Mouse (Mus musculus) cerebellum, postnatal 10 days (tissue): ENCODE measurements around the gene Cdca8.
"Not testable (repeated sequence)": the region's sequence is repeated elsewhere in the genome, so short reads cannot be mapped to it uniquely, and the experiment has no call there.

Experiments used
- DNase-seq, 2 experiments: peaks; one replicate each; pipeline ENCODE4 v3.0.0; 2021; ENCODE audit warnings: mixed read lengths in 2 of 2

Gene Cdca8

DNA sequence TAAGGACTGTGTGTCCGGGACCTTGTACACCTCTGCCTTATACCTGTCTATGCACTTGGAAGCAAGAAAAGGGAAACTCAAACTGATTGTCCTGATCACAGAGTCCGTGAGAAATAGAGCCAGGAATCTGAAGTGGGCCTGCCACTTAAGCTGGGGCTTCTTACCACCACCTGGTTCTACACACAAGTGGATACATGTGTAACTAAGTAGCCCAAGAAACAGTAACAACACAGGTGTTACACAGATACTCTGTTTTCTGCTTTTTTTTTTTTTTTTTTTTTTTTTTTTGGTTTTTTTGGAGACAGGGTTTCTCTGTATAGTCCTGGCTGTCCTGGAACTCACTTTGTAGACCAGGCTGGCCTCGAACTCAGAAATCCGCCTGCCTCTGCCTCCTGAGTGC is at the start of gene Cdca8:
Cdca8 (minus strand) TSS at position 101 of the 400 bp plus-strand sequence.
- DNase-seq, result not testable (repeated sequence)

- DNase-seq, result no peak
Measured at GRCm38 (mm10) chr4:124988382-124988781, 49.3 kb upstream of the Cdca8 start.

DNA sequence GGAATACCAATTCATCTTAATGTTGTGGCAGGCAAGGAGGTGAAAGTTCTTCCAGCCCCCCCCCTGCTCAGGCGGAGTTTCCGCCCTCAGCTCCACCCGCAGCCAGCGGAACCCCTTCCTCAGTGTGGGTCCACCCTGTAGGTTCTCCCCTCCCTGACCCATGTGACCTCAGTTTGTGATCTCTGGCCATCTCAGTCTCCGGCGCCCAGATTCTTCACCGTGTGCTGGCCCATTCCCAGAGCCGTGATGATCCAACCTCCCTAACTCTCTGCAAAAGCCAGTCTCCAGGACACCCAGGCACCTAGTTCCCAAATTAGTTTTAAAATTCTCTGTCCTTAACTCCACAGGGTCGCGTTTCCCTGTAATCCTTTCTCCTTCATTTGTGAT is 48.6 kb upstream of the Cdca8 start:
- no peak for DNase-seq

DNA sequence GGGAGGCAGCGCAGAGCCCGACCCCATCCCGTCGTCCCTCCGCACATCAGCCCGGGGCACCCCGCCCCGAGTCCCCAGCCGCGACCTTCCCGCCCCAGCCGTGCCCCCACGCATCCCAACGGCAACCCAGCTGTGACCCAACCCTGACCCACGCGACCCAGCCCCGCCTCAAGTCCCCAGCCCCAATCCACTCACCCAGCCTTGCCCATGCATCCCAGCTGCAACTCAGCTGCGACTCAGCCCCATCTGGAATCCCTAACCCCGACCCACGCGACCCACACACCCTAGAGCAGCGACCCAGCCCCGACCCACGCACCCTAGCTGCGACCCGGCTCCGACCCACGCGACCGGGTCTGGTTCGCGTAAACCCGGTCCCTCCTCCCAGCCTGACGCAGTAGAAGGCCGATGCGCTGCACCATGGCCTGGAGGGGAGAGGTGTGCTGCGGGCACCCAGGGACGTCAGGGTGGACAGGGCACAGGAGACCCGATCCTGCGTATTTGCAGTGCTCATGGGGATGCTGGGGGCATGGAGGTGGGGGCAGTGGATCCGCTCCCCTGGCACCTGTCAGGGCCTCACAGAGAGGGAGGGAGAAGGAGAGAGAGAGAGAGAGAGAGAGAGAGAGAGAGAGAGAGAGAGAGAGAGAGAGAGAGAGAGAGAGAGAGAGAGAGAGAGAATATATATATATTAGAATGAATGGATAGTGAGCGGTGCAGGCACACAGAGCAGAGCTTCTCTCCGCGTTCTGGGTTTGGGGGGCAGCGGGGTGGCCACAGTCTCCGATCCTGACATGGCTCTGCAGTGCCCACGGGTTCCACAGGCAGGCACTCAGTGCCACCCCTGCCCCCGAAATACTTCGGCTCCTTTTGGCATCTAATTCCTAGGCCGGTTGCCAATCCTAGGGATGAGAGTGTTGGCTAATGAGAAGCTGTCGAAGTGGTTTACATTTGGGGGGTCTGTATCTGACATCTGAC is 47.9 kb upstream of the Cdca8 start:
- DNase-seq, result peak; percentile 39 to 43

GRCm38 (mm10) chr4:124985671-124986602 is 46.8 kb upstream of the Cdca8 start, which contains the start of gene Rspo1:
Gene Rspo1 (plus strand): TSS chr4:124986430.
- DNase-seq, result no peak

GRCm38 (mm10) chr4:124984871-124985670 is 46.0 kb upstream of the Cdca8 start:
- DNase-seq, result no peak

DNA sequence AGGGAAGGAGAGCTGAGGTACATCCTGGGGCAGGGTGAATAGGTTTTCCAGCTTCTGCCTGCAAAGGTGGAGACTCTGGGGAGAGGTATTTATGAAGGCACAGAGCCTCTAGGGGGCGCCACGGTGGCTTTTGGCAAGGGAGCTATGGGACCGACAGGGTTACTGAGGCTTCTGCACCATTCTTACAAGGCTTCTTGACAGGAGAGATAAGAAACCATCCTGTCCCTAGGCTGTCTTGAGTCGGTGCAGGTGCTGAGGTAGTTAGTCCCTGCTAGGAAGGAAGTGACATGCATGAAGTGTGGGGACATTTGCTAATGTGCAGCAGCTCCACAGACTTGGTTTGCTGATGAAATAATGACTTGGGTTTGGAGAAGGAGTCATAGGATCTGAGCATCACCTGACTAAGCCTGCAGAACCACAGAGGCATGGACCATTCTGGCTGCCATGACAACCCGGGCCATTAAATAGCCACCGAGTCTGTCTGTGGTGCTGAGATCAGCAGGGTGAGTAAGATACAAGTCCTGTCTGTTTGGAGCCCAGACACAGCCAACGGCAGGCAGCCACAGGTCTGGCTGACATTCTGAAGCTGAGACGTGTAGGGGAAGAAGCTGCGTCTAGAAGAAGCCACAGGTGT is 44.9 kb upstream of the Cdca8 start:
- DNase-seq, result peak; percentile 39 to 54

DNA sequence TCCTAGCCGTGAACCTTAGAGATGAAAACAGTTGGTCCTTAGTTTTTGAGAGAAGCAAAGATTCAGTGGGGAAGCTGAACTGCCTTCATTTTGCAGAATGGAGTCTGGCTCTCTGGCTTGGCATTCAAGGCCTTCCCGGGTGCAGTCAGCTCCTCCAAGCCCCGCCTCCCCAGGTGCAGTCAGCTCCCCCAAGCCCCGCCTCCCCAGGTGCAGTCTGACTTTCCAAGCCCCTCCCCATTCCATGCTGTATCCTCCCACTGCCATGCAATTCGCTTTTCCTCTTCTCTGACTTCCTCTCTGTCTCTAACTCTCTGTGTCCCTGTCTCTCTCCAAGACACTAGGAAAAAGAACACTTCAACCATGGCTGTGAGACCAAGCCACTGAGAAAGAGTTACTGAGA is 39.1 kb upstream of the Cdca8 start:
- no peak for DNase-seq

GRCm38 (mm10) chr4:124973296-124973695 is 34.2 kb upstream of the Cdca8 start:
- peak in 1 of 2 experiments; percentile 30 for DNase-seq

DNA sequence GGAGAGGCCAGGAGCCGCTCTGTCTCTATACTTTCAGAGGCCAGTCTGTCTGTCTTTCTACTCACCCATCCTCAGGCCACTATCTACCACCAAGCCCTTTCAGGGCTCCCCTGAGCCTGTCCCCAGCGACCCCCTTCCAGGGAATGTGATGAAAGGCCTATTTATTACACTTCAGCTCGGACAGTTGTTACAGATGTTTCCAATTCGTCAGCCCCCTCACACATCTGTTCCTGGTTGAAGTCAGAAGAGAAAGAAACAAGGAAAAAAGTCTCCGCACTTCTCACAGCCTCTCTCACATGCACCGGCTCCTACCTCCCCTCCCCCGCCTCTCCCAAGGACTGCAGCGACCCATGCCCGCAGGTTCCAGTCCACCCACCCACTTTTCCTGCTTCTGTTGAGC is 33.2 kb upstream of the Cdca8 start:
- DNase-seq, result no peak

DNA sequence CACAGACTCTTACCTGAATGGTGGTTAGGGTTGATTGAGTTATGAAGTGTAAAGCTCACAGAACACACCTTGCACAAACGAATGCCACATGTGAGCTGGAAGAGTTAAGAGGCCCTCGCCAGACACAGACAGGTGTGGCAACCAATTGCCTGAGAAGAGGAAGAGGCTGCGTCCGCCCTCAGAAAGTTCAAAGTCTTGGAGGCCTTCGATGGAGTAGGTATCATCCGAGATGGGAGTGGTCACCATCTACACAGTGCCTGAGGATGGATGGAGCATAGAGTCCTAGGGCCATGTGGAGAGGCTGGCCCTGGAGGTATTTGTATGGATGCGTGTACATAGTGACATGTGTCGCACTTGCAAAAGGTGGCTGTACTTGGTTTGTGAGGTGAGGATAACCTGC is 32.0 kb upstream of the Cdca8 start:
- DNase-seq, result no peak

- DNase-seq, result no peak
Measured at GRCm38 (mm10) chr4:124970677-124971076, 31.6 kb upstream of the Cdca8 start.

GRCm38 (mm10) chr4:124970194-124970593 is 31.1 kb upstream of the Cdca8 start:
- no peak for DNase-seq

DNA sequence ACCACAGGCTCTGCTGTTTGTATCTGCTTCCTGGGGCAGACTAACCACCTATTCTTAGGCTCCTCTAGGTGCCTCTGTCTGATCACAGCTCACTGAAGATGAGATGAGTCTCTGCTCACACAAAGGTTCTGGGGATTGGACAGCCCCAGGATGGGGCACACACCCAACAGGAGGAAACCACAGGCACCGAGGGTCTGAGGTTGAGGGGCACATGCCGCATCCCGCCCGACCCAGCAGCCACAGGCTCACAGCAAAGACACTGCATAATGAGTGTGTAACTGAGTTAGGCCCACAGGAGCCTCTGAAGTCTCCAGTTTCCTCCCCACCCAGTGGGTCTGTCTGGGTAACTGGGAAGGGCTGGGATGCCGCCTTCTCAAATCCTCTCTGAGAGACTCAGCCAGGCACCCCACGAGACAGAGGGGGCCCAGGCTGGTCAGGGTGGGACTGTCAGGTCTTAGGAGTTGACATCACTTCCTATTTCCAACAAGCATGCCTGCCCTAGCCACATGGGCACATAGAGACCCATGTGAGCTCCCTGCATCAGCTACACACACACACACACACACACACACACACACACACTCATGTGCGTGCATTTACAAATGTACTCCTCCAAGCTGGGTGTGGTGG is 30.2 kb upstream of the Cdca8 start:
- no peak for DNase-seq

- no peak for DNase-seq
Measured at GRCm38 (mm10) chr4:124968711-124969110, 29.6 kb upstream of the Cdca8 start.

DNA sequence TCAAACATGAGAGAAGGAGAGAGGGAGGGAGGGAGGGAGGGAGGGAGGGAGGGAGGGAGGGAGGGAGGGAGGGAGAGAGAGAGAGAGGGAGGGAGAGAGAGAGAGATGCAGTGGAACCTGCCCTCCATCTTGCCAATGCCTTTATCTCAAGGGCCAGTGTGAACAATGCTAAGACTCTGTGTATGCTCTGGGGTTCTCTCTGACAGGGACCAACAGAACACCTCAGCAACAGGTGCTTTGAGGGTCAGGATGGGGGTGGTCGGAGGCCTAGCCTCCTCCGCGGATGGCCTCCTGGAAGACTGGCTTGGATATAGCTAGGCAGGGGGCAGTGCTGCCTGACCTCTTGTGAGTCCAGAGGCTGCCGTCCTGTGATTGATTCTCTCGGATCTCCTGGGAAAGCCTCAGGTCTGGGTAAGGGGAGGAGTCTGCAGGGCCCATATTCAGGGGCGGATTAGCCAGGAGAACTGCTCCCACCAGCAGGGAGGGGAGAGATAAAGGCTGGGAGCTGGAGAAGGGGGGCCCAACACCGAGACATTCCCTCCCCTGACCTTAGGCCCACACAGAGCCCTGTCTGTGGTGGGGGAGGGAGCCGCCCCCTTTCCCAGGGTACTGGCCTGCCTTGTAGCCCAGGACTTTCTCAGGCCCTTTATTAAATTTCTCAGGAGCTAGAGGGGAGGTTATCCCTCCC is 25.9 kb upstream of the Cdca8 start:
- DNase-seq, result no peak

DNA sequence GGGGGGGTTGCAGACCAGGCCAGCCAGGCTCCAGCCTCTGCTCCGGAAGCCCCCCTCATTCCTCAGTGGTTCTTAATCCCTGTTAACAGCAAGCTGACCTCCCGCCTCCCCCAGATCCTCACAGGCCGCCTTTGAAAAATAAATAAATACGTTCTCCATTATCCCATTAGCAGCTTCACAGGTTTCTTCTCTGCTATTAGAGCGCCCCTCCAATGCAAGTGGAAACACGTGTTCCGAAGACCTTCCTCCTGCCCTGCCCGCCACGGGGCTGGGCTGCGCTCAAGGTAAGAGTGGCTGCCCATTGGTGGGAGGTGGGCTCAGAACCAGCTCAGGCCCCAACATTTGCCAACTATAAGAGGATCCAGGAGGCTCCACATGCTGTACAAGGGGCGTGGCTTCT is 23.5 kb upstream of the Cdca8 start:
- DNase-seq, result no peak

DNA sequence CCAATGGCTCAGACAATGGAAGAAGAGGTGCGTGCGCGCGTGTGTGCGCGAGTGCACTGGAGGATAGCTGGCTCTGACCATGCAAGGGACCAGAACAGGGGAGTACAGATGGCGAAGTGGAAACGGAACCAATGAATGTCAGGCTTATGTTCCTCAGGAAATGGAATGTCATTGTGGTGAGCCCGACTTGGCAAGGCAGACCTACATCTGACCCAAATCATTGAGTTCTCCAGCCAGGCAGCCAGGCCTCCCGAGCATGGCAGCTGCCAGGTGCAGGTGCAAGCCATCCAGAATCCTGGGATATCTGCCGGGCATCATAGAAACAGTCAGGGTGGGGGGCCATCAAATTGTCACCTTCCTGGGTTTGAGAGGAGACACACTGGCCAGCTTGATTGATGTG is 21.8 kb upstream of the Cdca8 start:
- DNase-seq, result peak; percentile 70 to 75

- no peak for DNase-seq
Measured at GRCm38 (mm10) chr4:124959062-124959461, 20.0 kb upstream of the Cdca8 start.

DNA sequence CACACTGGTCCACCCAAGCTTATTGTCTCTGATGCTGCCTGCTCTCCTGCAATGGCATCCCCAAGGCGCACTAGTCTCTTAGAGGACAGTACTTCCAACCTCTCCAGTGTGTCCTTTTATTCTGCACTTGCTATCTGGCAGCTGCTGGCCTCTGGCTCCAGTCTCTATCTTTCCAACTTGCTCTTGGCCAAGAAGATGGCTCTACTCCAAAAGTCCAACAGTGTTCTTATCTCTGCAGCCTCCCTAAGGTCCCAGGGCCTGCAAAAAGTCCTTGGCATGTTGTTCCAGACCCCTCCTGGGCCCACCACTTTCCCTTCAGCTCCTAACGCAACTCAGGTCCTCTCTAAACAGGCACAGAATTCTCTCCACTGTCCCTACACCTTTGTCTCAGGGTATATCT is 18.2 kb upstream of the Cdca8 start:
- no peak for DNase-seq

DNA sequence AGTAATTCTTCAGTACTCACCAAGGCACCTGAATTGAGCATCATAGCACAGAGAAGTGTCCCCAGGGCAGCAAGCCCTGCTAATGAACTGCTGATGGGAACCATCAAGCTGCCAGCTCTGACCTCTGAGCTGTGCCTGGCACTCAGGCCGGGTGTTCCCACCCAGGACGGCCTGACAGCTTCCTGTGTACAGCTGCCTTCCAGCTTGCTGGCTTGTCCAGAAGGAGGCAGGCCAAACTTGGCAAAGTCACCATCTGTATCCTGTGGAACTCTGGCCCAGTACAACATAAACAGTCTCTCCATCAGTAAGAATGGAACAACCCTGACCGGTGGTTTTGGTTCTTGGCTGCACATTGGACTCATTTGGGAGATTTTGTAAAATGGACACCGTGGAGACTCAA is 14.4 kb upstream of the Cdca8 start:
- DNase-seq, result peak; percentile 28 to 30
